Mouse (Mus musculus) lung, embryonic 14.5 days (tissue): ENCODE measurements at regions not wholly inside any gene's neighbourhood (a gene's known extent, or its start where the extent isn't known, plus 50 kb on each side); places are given as distances from the start of the nearest gene placed in this dataset.
A peak's percentile ranks its signal among the peaks of the same experiment; 100 is the strongest.

Experiments
- ATAC-seq: fragments of 200-750 bp; cut with Nextera tagmentation; 2 replicates; pipeline ENCODE4 v1.8.0; 2017; ENCODE audit warnings: mild to moderate bottlenecking, moderate TSS enrichment, moderate library complexity; ENCODE audit not compliant: insufficient read depth
- DNase-seq: peaks from one replicate; pipeline ENCODE4 v3.0.0-alpha.2; 2015
- H3K27ac ChIP-seq: fragments of 300-500 bp; sonication (generic); 2 replicates; pipeline ENCODE4 v1.5.1; 2014; ENCODE audit warnings: low read depth, mild to moderate bottlenecking, moderate library complexity
- H3K27me3 ChIP-seq: fragments of 300-500 bp; sonication (generic); 2 replicates; pipeline ENCODE4 v1.6.1; 2014; ENCODE audit warnings: low read length, control low read depth; ENCODE audit not compliant: insufficient read depth
- H3K36me3 ChIP-seq: fragments of 300-500 bp; sonication (generic); 2 replicates; pipeline ENCODE4 v1.6.1; 2014; ENCODE audit warnings: control low read depth; ENCODE audit not compliant: insufficient read depth
- H3K4me1 ChIP-seq: fragments of 300-500 bp; sonication (generic); 2 replicates; pipeline ENCODE4 v1.6.1; 2014; ENCODE audit warnings: antibody characterized with exemption, control low read depth; ENCODE audit not compliant: insufficient read depth
- H3K4me2 ChIP-seq: fragments of 300-500 bp; sonication (generic); 2 replicates; pipeline ENCODE4 v1.6.1; 2014; ENCODE audit warnings: mild to moderate bottlenecking
- H3K4me3 ChIP-seq: fragments of 300-500 bp; sonication (generic); 2 replicates; pipeline ENCODE4 v1.5.1; 2014; ENCODE audit warnings: low read depth, low read length
- H3K9ac ChIP-seq: fragments of 300-500 bp; sonication (generic); 2 replicates; pipeline ENCODE4 v1.6.1; 2014
- H3K9me3 ChIP-seq: fragments of 300-500 bp; sonication (generic); 2 replicates; pipeline ENCODE4 v1.6.1; 2016; ENCODE audit warnings: low read depth, low read length, control low read depth
- CTCF ChIP-seq: IDR thresholded peaks from 2 replicates; pipeline ENCODE4 v1.5.1; 2016; ENCODE audit warnings: antibody characterized with exemption, low read depth
- WGBS: fragments of 180-500 bp; shearing (Covaris S2); extraction: QIAGEN DNeasy Blood & Tissue Kit; methylation state at CpG from one replicate; pipeline ENCODE4 v1.1.7; 2014; 5-methylcytosine and 5-hydroxymethylcytosine counted together

DNA sequence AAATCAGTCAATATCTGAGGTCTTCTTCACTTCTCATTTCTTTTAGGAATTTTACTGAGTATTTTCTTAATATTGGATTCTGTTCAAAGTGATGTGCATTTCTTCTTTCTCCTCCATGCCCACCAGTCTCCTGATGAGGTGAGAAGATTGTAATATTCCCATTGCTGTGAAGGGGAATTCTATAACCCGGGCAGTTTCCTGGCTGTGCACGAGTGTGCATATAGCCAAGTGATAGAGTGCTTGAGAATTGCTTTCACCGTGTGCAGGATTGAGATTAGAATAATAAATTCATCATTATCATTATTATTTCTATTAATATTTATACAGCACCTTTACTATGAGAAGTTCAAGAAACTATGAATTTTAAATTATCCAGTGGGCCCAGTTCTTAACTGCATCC lies 671.9 kb upstream of the Gm38303 start:
- no peaks in the 10 kb centered on the region for H3K36me3 ChIP-seq
- ATAC-seq (no peak), DNase-seq (no peak)
- no peaks in the 10 kb centered on the region for H3K4me1 ChIP-seq
- H3K27ac ChIP-seq = no peak overlapping the region
- no peak overlapping the region for H3K9ac ChIP-seq
- H3K4me2 ChIP-seq = no peak overlapping the region
- 66% methylated on average over 3 of the region's 3 CpGs for WGBS
- H3K4me3 ChIP-seq = no peak overlapping the region
- no peak for TF ChIP-seq CTCF
- no peaks in the 10 kb centered on the region for H3K9me3 ChIP-seq
- no peaks in the 10 kb centered on the region for H3K27me3 ChIP-seq

DNA sequence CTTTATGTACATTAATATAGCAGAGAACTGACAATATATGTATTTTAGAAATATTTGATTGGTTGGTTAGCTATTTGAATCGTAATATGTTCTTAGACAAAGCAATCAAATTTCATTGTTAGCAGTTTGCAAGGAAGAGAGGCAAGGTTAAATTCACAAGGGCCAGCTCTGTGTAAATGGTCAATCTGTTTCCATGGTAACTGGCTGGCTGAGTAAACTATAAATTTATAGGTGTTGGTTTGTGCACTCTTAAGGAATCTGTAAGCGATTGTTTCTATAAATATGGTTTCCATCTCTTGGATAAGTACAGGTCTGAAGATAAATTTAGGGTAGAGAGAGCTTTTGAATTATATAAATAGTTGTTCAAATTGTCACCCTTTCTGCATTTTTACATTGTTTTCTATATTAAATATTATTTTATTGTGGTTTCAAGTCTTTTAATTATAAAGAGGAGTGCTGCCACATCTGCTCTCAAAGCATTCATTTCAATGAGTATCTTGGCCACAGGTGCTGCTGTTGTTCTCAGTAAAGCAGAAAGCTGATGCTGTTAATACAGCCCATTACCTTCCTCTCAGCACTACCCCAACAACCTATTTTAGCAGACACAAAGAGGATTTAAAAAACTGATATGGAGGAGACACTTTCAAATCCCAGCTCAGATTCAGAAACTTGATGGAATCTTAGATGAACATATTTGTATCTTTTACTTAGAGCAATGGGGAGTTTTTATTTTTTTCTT lies 671.2 kb upstream of the Gm38303 start:
- H3K4me2 ChIP-seq = no peak overlapping the region
- H3K9ac ChIP-seq = no peak overlapping the region
- WGBS = 78% methylated on average over 2 of the region's 2 CpGs
- H3K4me3 ChIP-seq = no peak overlapping the region
- no peaks in the 10 kb centered on the region for H3K4me1 ChIP-seq
- no peaks in the 10 kb centered on the region for H3K9me3 ChIP-seq
- H3K27ac ChIP-seq = no peak overlapping the region
- no peaks in the 10 kb centered on the region for H3K36me3 ChIP-seq
- ATAC-seq (no peak), DNase-seq (no peak)
- no peak for TF ChIP-seq CTCF
- no peaks in the 10 kb centered on the region for H3K27me3 ChIP-seq

GRCm38 (mm10) chr3:10978968-10979367 lies 643.5 kb upstream of the Gm38303 start:
- no peak overlapping the region for H3K9ac ChIP-seq
- no peaks in the 10 kb centered on the region for H3K9me3 ChIP-seq
- no peak for ATAC-seq
- no peak for TF ChIP-seq CTCF
- no peak for DNase-seq
- H3K4me3 ChIP-seq = no peak overlapping the region
- H3K4me1 ChIP-seq = no peaks in the 10 kb centered on the region
- H3K4me2 ChIP-seq = no peak overlapping the region
- H3K36me3 ChIP-seq = no peaks in the 10 kb centered on the region
- no peak overlapping the region for H3K27ac ChIP-seq
- no peaks in the 10 kb centered on the region for H3K27me3 ChIP-seq

GRCm38 (mm10) chr3:10974429-10974828 lies 638.9 kb upstream of the Gm38303 start:
- Histone ChIP-seq H3K4me1 (no peaks in the 10 kb centered on the region), H3K27me3 (no peaks in the 10 kb centered on the region), H3K4me2 (no peak overlapping the region), H3K36me3 (no peaks in the 10 kb centered on the region), H3K4me3 (no peak overlapping the region), H3K27ac (no peak overlapping the region), H3K9ac (no peak overlapping the region), H3K9me3 (no peaks in the 10 kb centered on the region)
- no peak for ATAC-seq
- no peak for DNase-seq
- WGBS = 84% methylated on average over 3 of the region's 3 CpGs
- TF ChIP-seq CTCF = no peak

- Histone ChIP-seq H3K27me3 (no peaks in the 10 kb centered on the region), H3K27ac (no peak overlapping the region), H3K36me3 (no peaks in the 10 kb centered on the region), H3K4me1 (no peaks in the 10 kb centered on the region), H3K4me3 (no peak overlapping the region), H3K9ac (no peak overlapping the region), H3K9me3 (no peaks in the 10 kb centered on the region), H3K4me2 (no peak overlapping the region)
- WGBS = 45% methylated on average over 1 of the region's 1 CpGs
- peak; percentile 96 for ATAC-seq
- no peak for TF ChIP-seq CTCF
- DNase-seq = peak; percentile 73
Observed at GRCm38 (mm10) chr3:10952583-10952982, 617.1 kb upstream of the Gm38303 start.

GRCm38 (mm10) chr3:10917056-10917455 lies 581.6 kb upstream of the Gm38303 start:
- Histone ChIP-seq H3K27me3 (no peaks in the 10 kb centered on the region), H3K4me3 (no peak overlapping the region), H3K27ac (no peak overlapping the region), H3K4me1 (no peaks in the 10 kb centered on the region), H3K4me2 (no peak overlapping the region), H3K9me3 (no peaks in the 10 kb centered on the region), H3K36me3 (no peaks in the 10 kb centered on the region), H3K9ac (no peak overlapping the region)
- DNase-seq = no peak
- TF ChIP-seq CTCF = no peak
- 87% methylated on average over 3 of the region's 3 CpGs for WGBS
- no peak for ATAC-seq

DNA sequence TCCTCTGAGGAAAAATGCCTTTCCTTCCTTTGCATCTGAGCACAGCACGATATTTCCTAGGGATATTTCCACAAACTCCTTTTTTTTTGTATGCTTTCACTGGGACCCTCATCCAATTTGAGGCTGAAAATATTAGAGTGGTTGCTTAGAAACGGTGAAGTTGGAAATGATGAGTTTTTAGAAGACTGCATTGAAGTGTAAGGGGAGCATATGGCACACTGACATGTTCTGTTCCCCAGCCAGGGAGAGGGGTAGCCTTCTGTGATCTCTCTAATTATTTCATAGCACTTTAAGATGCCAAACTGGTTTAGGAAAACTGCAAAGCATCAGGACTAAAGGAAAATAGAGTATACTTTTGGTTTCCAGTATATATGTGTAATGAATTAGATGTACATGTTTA lies 556.5 kb upstream of the Gm38303 start:
- Histone ChIP-seq H3K4me3 (no peak overlapping the region), H3K36me3 (no peaks in the 10 kb centered on the region), H3K4me2 (no peak overlapping the region), H3K27ac (no peak overlapping the region), H3K27me3 (no peaks in the 10 kb centered on the region), H3K9ac (no peak overlapping the region), H3K4me1 (no peaks in the 10 kb centered on the region), H3K9me3 (no peaks in the 10 kb centered on the region)
- ATAC-seq (no peak), DNase-seq (no peak)
- TF ChIP-seq CTCF = no peak
- WGBS = 71% methylated on average over 2 of the region's 2 CpGs
